Mouse (Mus musculus): ENCODE results near the gene Nid1.

- TF ChIP-seq CTCF (IDR thresholded peaks at IDR 0.05; ENCODE audit: low read depth, low read length) (no peak), POLR2A (IDR thresholded peaks at IDR 0.05; ENCODE audit: extremely low read depth, insufficient read depth, low read length) (no peak)
Measured at GRCm38 (mm10) chr13:13558251-13558650, 120.9 kb downstream of the Nid1 start.
